ENCODE assay signal across 2 mouse cellular contexts in genomic region chr11:59224470-59224869, GRCm38 (mm10).
TF ChIP-seq lines count a peak whose summit lies in the region.

No protein-coding gene starts in this region.

TF ChIP-seq in CH12.LX, 34 proteins besides CTCF, POLR2A, EP300 and RAD21:
- TF ChIP-seq KAT2A (IDR thresholded peaks at IDR 0.05; ENCODE audit: insufficient replicate concordance, low read length): no peak
TF ChIP-seq in CH12.LX: peak in this region for 0.

TF ChIP-seq in myocyte, 11 proteins besides CTCF, POLR2A, EP300 and RAD21:
- no peak for TF ChIP-seq USF1 (IDR thresholded peaks at IDR 0.05; ENCODE audit: low read depth)
- TF ChIP-seq TCF12 (IDR thresholded peaks at IDR 0.05; ENCODE audit: insufficient read depth, poor library complexity, severe bottlenecking): no peak
- TF ChIP-seq POLR2AphosphoS2 (IDR thresholded peaks at IDR 0.05; ENCODE audit: insufficient read length, low read depth): no peak
- no peak for TF ChIP-seq MYOD1 (IDR thresholded peaks at IDR 0.05; ENCODE audit: control insufficient read depth in 1 of 3, insufficient read length in 2 of 3, low read depth in 2 of 3)
- no peak for TF ChIP-seq E2F4 (IDR thresholded peaks at IDR 0.05; ENCODE audit: insufficient read depth)
- no peak for TF ChIP-seq TCF3 (IDR thresholded peaks at IDR 0.05; ENCODE audit: insufficient read length, low read depth)
- TF ChIP-seq REST (IDR thresholded peaks at IDR 0.05; ENCODE audit: insufficient read depth, insufficient read length): no peak
- no peak for TF ChIP-seq SRF (IDR thresholded peaks at IDR 0.05; ENCODE audit: control insufficient read depth, insufficient read length, low read depth)
- TF ChIP-seq CEBPB (IDR thresholded peaks at IDR 0.05; ENCODE audit: insufficient read depth, poor library complexity, severe bottlenecking): no peak
